Mouse (Mus musculus): ENCODE measurements at regions not wholly inside any gene's neighbourhood (a gene's known extent, or its start where the extent isn't known, plus 50 kb on each side); places are given as distances from the start of the nearest gene placed in this dataset.
A peak's percentile ranks its signal among the peaks of the same experiment; 100 is the strongest.

DNA sequence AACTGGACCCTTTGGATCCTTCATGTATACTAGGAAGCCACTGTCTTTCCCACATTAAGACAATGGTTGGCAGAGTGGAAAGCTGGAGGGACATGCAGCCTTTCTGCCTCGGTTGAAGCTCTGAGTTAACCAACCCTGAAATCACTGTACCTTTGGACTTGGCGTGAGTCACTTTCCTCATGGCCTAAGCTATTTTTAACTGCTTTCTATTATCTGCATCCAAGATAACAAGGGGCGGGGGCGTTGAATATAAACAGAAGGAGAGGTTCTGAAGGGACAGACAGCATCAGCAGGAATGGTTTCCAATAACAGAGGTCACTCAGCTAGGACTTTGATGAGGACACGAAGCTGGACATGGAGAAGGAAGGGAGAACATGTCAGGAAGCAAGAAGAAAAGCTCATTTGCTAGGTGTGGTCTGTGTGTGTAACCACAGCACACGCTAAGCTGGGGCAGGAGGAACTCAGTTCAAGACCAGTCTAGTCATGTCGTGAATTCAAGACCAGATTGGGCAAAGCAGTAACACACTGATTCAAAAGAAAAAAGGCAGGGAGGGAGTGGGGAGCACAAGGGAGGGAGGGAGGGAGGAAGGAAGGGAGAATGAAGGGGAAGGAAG lies 64.1 kb upstream of the Armc2 start:
- Histone ChIP-seq H3K36me3 (ENCODE audit: control insufficient read depth, insufficient read depth, low read length) (no peaks in the 10 kb centered on the region), H3K4me2 (ENCODE audit: low read depth, low read length) (no peak overlapping the region), H3K27me3 (replicated peaks; ENCODE audit: control insufficient read depth, insufficient read depth, low read length) (no peaks in the 10 kb centered on the region), H3K9me3 (ENCODE audit: control insufficient read depth, low read length) (0 out of 2 replicates have a peak, but pooled peaks cover 4% of the 10 kb centered on the region), H3K27ac (replicated peaks; ENCODE audit: low read depth, low read length) (no peak overlapping the region), H3K4me1 (ENCODE audit: control insufficient read depth, insufficient read depth, low read length) (no peaks in the 10 kb centered on the region), H3K9ac (ENCODE audit: low read depth, low read length) (no peak overlapping the region), H3K4me3 (ENCODE audit: low read depth, low read length) (no peak overlapping the region)
- ATAC-seq (ENCODE audit: low read depth) (no peak), DNase-seq (ENCODE audit: low spot score) (no peak)
- WGBS = 70% methylated on average over 7 of the region's 7 CpGs

DNA sequence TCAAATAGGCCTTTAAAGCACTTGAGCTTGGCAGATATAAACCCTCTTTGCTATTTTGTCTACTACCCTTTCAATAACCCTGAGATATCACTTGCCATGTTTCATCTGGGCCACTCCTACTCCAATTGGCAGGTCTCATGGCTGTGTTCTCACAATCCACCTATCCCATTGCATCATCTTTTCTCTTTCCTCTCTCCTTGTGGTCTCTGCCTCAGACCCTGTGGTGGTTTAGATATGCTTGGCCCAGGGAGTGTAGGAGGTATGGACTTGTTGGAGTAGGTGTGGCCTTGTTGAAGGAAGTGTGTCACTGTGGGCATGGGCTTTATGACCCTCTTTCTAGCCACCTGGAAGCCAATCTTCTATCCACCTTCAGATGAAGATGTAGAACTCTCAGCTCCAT lies 61.5 kb upstream of the Armc2 start:
- no peaks in the 10 kb centered on the region for H3K4me1 ChIP-seq (ENCODE audit: control insufficient read depth, insufficient read depth, low read length)
- ATAC-seq (ENCODE audit: low read depth) (no peak), DNase-seq (ENCODE audit: low spot score) (no peak)
- no peaks in the 10 kb centered on the region for H3K27me3 ChIP-seq (replicated peaks; ENCODE audit: control insufficient read depth, insufficient read depth, low read length)
- no peak overlapping the region for H3K4me3 ChIP-seq (ENCODE audit: low read depth, low read length)
- no peak overlapping the region for H3K27ac ChIP-seq (replicated peaks; ENCODE audit: low read depth, low read length)
- H3K9ac ChIP-seq (ENCODE audit: low read depth, low read length) = no peak overlapping the region
- H3K4me2 ChIP-seq (ENCODE audit: low read depth, low read length) = no peak overlapping the region
- H3K36me3 ChIP-seq (ENCODE audit: control insufficient read depth, insufficient read depth, low read length) = no peaks in the 10 kb centered on the region
- H3K9me3 ChIP-seq (ENCODE audit: control insufficient read depth, low read length) = no peaks in the 10 kb centered on the region

DNA sequence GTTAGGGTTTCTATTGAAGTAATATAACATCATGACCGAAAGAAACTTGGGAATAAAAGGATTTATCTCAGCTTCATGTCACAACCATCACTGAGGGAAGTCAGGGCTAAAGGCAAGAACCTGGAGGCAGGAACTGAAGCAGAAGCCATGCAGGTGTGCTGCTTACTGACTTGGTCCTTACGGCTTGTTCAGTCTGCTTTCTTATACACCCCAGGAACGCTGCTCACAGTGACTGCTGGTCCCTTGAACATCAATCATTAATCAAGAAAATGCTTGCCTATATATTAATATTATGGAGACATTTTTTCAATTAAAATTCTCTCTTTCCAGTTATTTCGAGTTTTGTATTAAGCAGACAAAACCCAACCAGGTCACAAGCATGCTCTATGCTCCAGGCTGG lies 58.5 kb upstream of the Armc2 start:
- ATAC-seq (ENCODE audit: low read depth) (no peak), DNase-seq (ENCODE audit: low spot score) (no peak)
- no peaks in the 10 kb centered on the region for H3K9me3 ChIP-seq (ENCODE audit: control insufficient read depth, low read length)
- H3K27ac ChIP-seq (replicated peaks; ENCODE audit: low read depth, low read length) = no peak overlapping the region
- no peak overlapping the region for H3K4me2 ChIP-seq (ENCODE audit: low read depth, low read length)
- peaks cover 9% of the 10 kb centered on the region; the same call in 1 of the 2 replicates for H3K4me1 ChIP-seq (ENCODE audit: control insufficient read depth, insufficient read depth, low read length)
- no peaks in the 10 kb centered on the region for H3K36me3 ChIP-seq (ENCODE audit: control insufficient read depth, insufficient read depth, low read length)
- no peak overlapping the region for H3K4me3 ChIP-seq (ENCODE audit: low read depth, low read length)
- no peak overlapping the region for H3K9ac ChIP-seq (ENCODE audit: low read depth, low read length)
- no peaks in the 10 kb centered on the region for H3K27me3 ChIP-seq (replicated peaks; ENCODE audit: control insufficient read depth, insufficient read depth, low read length)
- WGBS = 73% methylated on average over 4 of the region's 4 CpGs

DNA sequence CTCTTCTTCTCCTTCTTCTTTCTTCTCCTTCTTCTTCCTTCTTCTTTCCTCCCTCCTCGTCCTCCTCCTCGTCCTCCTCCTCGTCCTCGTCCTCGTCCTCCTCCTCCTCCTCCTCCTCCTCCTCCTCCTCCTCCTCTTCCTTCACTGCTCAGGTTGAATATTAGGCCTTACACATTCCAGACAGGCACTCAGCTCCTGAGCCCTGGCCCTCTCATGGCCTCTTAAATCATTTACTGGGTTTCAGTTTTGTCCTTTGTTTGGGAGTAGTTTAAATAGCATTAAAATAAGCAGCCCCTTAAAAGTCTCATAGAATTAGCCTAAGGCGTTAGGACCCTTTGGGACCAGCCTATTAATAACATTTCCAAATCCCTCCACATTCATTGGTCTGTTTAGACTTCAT lies 57.3 kb upstream of the Armc2 start:
- Histone ChIP-seq H3K9ac (ENCODE audit: low read depth, low read length) (no peak overlapping the region), H3K9me3 (ENCODE audit: control insufficient read depth, low read length) (no peaks in the 10 kb centered on the region), H3K4me1 (ENCODE audit: control insufficient read depth, insufficient read depth, low read length) (peaks cover 18% of the 10 kb centered on the region), H3K4me3 (ENCODE audit: low read depth, low read length) (no peak overlapping the region), H3K27ac (replicated peaks; ENCODE audit: low read depth, low read length) (no peak overlapping the region), H3K36me3 (ENCODE audit: control insufficient read depth, insufficient read depth, low read length) (no peaks in the 10 kb centered on the region), H3K27me3 (replicated peaks; ENCODE audit: control insufficient read depth, insufficient read depth, low read length) (no peaks in the 10 kb centered on the region), H3K4me2 (ENCODE audit: low read depth, low read length) (no peak overlapping the region)
- 89% methylated on average over 6 of the region's 6 CpGs for WGBS
- DNase-seq (ENCODE audit: low spot score) (no peak), ATAC-seq (ENCODE audit: low read depth) (no peak)

DNA sequence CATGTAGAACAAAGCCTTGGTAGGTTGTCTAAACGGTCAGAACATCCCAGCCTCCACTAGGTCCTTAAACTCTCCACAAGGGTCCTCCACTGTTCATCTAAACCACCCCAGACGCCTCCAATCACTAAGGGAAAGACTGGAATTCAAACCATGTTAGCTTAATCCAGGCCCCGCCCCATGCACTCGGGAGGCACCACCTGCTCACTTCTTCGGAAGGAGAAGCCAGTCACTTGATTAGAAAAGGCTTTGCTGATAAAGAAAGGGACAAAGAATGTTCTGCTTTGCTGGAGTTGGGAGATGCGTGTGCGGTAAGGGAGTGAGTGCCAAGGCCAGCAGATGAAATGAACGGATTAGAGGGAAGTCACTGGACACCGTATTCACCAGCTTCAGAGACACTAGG lies 54.5 kb upstream of the Armc2 start:
- no peak overlapping the region for H3K9ac ChIP-seq (ENCODE audit: low read depth, low read length)
- 28% methylated on average over 9 of the region's 9 CpGs for WGBS
- no peak overlapping the region for H3K27ac ChIP-seq (replicated peaks; ENCODE audit: low read depth, low read length)
- no peak overlapping the region for H3K4me3 ChIP-seq (ENCODE audit: low read depth, low read length)
- peaks cover 18% of the 10 kb centered on the region for H3K4me1 ChIP-seq (ENCODE audit: control insufficient read depth, insufficient read depth, low read length)
- H3K27me3 ChIP-seq (replicated peaks; ENCODE audit: control insufficient read depth, insufficient read depth, low read length) = no peaks in the 10 kb centered on the region
- H3K9me3 ChIP-seq (ENCODE audit: control insufficient read depth, low read length) = no peaks in the 10 kb centered on the region
- 0 out of 2 replicates have a peak overlapping the region, but pooled peaks have one; percentile 0 for H3K4me2 ChIP-seq (ENCODE audit: low read depth, low read length)
- peak; percentile 77 for DNase-seq (ENCODE audit: low spot score)
- ATAC-seq (ENCODE audit: low read depth) = peak; percentile 73; the same call in 1 of the 2 replicates
- no peaks in the 10 kb centered on the region for H3K36me3 ChIP-seq (ENCODE audit: control insufficient read depth, insufficient read depth, low read length)

DNA sequence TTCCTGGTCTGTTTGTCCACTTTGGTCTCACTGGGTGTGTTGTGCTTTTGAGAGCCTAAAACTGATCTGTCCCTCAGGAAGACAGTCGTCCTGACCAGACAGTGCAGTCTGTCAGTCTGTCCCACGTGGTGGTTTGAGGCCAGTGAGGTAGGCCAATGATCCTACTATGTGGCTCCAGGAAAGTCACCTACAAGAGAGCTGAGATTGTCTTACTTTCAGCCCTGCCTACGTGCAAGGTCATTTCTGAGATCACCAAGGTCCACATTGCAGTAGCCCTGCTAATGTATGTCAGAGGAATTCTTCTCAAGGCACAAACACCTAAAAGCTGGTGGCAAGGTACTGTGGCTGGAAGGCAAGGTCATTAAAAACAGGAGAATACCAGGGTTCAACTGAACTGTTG lies 53.9 kb upstream of the Armc2 start:
- no peak for DNase-seq (ENCODE audit: low spot score)
- no peak for ATAC-seq (ENCODE audit: low read depth)
- Histone ChIP-seq H3K4me2 (ENCODE audit: low read depth, low read length) (no peak overlapping the region), H3K36me3 (ENCODE audit: control insufficient read depth, insufficient read depth, low read length) (no peaks in the 10 kb centered on the region), H3K27ac (replicated peaks; ENCODE audit: low read depth, low read length) (no peak overlapping the region), H3K9me3 (ENCODE audit: control insufficient read depth, low read length) (no peaks in the 10 kb centered on the region), H3K27me3 (replicated peaks; ENCODE audit: control insufficient read depth, insufficient read depth, low read length) (no peaks in the 10 kb centered on the region), H3K9ac (ENCODE audit: low read depth, low read length) (no peak overlapping the region), H3K4me3 (ENCODE audit: low read depth, low read length) (no peak overlapping the region), H3K4me1 (ENCODE audit: control insufficient read depth, insufficient read depth, low read length) (peaks cover 18% of the 10 kb centered on the region)
- 33% methylated on average over 3 of the region's 3 CpGs for whole genome bisulfite sequencing

DNA sequence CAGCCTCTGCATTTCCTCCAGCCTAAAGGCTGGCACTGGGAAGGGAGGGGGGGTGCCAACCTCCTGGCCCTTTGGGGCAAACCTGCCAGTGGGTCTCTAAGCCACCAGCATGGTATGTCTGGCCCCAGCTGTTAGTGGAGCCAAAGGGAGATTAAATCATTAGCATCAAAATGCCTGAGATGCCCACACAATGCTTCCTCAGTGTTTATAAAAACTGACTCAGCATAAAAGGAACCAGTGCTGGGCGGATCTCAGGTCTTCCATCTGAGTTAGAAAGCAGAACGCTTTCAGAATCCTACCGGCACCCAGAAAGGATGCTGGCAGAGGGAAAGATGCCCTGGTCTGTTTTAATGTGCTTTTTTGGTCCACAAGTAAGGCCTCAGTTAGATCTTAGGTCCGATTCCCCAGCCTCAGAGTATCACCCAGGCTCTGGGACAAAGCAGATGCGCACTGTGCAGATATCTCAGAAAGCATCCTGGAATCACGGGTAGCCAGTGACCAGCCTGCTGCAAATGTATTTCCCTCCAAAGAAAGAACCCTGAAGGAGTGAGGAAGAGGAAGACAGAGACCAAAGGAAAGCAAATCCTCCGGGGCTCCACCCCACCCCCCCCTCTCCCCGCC lies 53.3 kb upstream of the Armc2 start:
- no peaks in the 10 kb centered on the region for H3K9me3 ChIP-seq (ENCODE audit: control insufficient read depth, low read length)
- WGBS = 35% methylated on average over 7 of the region's 8 CpGs
- peaks cover 18% of the 10 kb centered on the region for H3K4me1 ChIP-seq (ENCODE audit: control insufficient read depth, insufficient read depth, low read length)
- H3K27ac ChIP-seq (replicated peaks; ENCODE audit: low read depth, low read length) = no peak overlapping the region
- H3K27me3 ChIP-seq (replicated peaks; ENCODE audit: control insufficient read depth, insufficient read depth, low read length) = no peaks in the 10 kb centered on the region
- no peak overlapping the region for H3K9ac ChIP-seq (ENCODE audit: low read depth, low read length)
- H3K4me3 ChIP-seq (ENCODE audit: low read depth, low read length) = no peak overlapping the region
- ATAC-seq (ENCODE audit: low read depth) (peak; percentile 53; the same call in 1 of the 2 replicates), DNase-seq (ENCODE audit: low spot score) (peak; percentile 31)
- no peak overlapping the region for H3K4me2 ChIP-seq (ENCODE audit: low read depth, low read length)
- H3K36me3 ChIP-seq (ENCODE audit: control insufficient read depth, insufficient read depth, low read length) = no peaks in the 10 kb centered on the region

DNA sequence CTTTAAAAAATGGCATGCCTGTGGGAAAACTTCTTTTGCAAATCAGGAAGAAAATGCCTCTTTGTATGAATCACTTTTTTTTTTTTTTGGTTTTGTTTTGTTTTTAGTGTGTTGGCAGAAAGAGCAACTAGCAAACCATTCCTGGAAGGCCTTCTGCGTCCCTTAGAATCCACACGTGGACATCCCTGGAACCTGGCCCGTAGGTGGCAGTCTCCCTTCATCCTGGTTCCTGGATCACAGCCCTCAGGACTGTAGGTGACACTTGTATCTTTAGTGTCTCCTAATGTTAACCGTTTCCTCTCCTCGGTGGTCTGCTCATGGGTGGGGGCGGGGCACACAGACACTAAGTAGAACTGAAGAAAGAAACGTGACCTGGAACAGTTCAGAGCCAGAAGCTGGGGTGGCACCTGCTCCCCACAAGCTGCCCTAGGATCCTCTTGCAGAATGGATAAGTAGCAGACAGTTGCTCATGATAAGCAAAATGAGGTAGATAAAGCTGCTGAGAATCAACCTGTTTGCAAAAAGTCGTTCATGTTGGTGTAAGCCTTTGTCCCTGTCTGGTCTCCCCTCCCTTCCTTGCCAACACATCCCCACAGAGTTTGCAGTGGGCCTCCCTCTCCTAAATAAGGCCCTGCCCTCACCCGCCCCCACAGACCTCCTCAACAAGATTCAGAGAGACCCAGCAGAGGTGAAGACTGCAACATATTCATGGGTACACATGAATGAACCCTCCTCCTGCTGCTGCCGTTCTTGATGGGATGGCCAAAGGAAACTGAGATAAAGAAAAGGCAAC lies 52.6 kb upstream of the Armc2 start:
- H3K27me3 ChIP-seq (replicated peaks; ENCODE audit: control insufficient read depth, insufficient read depth, low read length) = no peaks in the 10 kb centered on the region
- DNase-seq (ENCODE audit: low spot score) = peak; percentile 52
- no peak for ATAC-seq (ENCODE audit: low read depth)

More for the DNA sequence above, 52.6 kb upstream of the Armc2 start:
- Histone ChIP-seq H3K9me3 (ENCODE audit: control insufficient read depth, low read length) (no peaks in the 10 kb centered on the region), H3K4me2 (ENCODE audit: low read depth, low read length) (no peak overlapping the region), H3K9ac (ENCODE audit: low read depth, low read length) (no peak overlapping the region), H3K27ac (replicated peaks; ENCODE audit: low read depth, low read length) (no peak overlapping the region), H3K4me3 (ENCODE audit: low read depth, low read length) (no peak overlapping the region), H3K36me3 (ENCODE audit: control insufficient read depth, insufficient read depth, low read length) (no peaks in the 10 kb centered on the region), H3K4me1 (ENCODE audit: control insufficient read depth, insufficient read depth, low read length) (peaks cover 18% of the 10 kb centered on the region)
- 33% methylated on average over 10 of the region's 10 CpGs for WGBS
